Mouse (Mus musculus) frontal cortex, postnatal 36 days (tissue): Measurements from ENCODE around the gene Ptprr.

Experiments
- DNase-seq, 2 experiments: peaks; one replicate each; pipeline ENCODE4 v3.0.0; 2022; ENCODE audit warnings: low spot score in 2 of 2

Gene Ptprr

GRCm38 (mm10) chr10:116196596-116197415 lies 178.8 kb downstream of the Ptprr start:
- DNase-seq: peak; percentile 28 to 50

- peak in 1 of 2 experiments; percentile 23 for DNase-seq
Measured at GRCm38 (mm10) chr10:116197416-116197939, 179.5 kb downstream of the Ptprr start.

GRCm38 (mm10) chr10:116199035-116199434 lies 181.0 kb downstream of the Ptprr start:
- no peak for DNase-seq

GRCm38 (mm10) chr10:116201542-116201941 lies 183.5 kb downstream of the Ptprr start:
- no peak for DNase-seq

- no peak for DNase-seq
Measured at GRCm38 (mm10) chr10:116205580-116206358, 187.8 kb downstream of the Ptprr start.

GRCm38 (mm10) chr10:116206449-116206848 lies 188.4 kb downstream of the Ptprr start:
- DNase-seq: no peak

- DNase-seq: peak; percentile 38 to 70
Measured at GRCm38 (mm10) chr10:116207987-116208726, 190.1 kb downstream of the Ptprr start.

GRCm38 (mm10) chr10:116208727-116209115 lies 190.7 kb downstream of the Ptprr start:
- no peak for DNase-seq

- no peak for DNase-seq
Measured at GRCm38 (mm10) chr10:116212127-116212526, 194.1 kb downstream of the Ptprr start.

- no peak for DNase-seq
Measured at GRCm38 (mm10) chr10:116220336-116221118, 202.5 kb downstream of the Ptprr start.

- DNase-seq: no peak
Measured at GRCm38 (mm10) chr10:116235299-116235698, 217.3 kb downstream of the Ptprr start.

- DNase-seq: no peak
Measured at GRCm38 (mm10) chr10:116242200-116242599, 224.2 kb downstream of the Ptprr start.

GRCm38 (mm10) chr10:116243373-116243772 lies 225.4 kb downstream of the Ptprr start:
- no peak for DNase-seq

GRCm38 (mm10) chr10:116245632-116246031 lies 227.6 kb downstream of the Ptprr start:
- DNase-seq: no peak

- DNase-seq: no peak
Measured at GRCm38 (mm10) chr10:116252668-116253067, 234.7 kb downstream of the Ptprr start.

- DNase-seq: no peak
Measured at GRCm38 (mm10) chr10:116253972-116254371, 236.0 kb downstream of the Ptprr start.

- DNase-seq: no peak
Measured at GRCm38 (mm10) chr10:116259298-116259697, 241.3 kb downstream of the Ptprr start.

- peak; percentile 36 to 73 for DNase-seq
Measured at GRCm38 (mm10) chr10:116260658-116261433, 242.8 kb downstream of the Ptprr start.

GRCm38 (mm10) chr10:116261559-116261958 lies 243.5 kb downstream of the Ptprr start:
- DNase-seq: no peak

GRCm38 (mm10) chr10:116264521-116264920 lies 246.5 kb downstream of the Ptprr start:
- no peak for DNase-seq
